Mouse (Mus musculus): Measurements from ENCODE around the gene Ptprq. TPM values are rescaled to one million over a fixed set of nuclear protein-coding genes. Genes with fewer than 3 reads are reported as not detected.

The Ptprq gene
- polyA plus RNA-seq (2017; shearing (Covaris generic)), result not detected

GRCm38 (mm10) chr10:107719806-107720205, at the start of gene Ptprq:
Gene Ptprq (minus strand): TSS chr10:107720051.

GRCm38 (mm10) chr10:107494568-107494967, 225.3 kb downstream of the Ptprq start, which contains the start of gene Myf6:
Gene Myf6 (minus strand): TSS chr10:107494737.

GRCm38 (mm10) chr10:107485870-107486269, 234.0 kb downstream of the Ptprq start, which contains the start of gene Myf5:
Gene Myf5 (minus strand): TSS chr10:107486134.

Other genes starting within 250 kb of the Ptprq start
- gene Myf5, start 233.9 kb downstream of the Ptprq start, polyA plus RNA-seq (2017; shearing (Covaris generic)), result not detected
- gene Myf6, start 225.3 kb downstream of the Ptprq start, polyA plus RNA-seq (2017; shearing (Covaris generic)), result not detected
- gene Otogl, start 192.1 kb upstream of the Ptprq start, polyA plus RNA-seq (2017; shearing (Covaris generic)), result not detected